Mouse (Mus musculus): ENCODE data around the gene Gm40193.
"Not testable (repeated sequence)": the region's sequence is repeated elsewhere in the genome, so short reads cannot be mapped to it uniquely, and the experiment has no call there.

GRCm38 (mm10) chr11:70531065-70531464 is 1.7 kb downstream of the Gm40193 start:
- TF ChIP-seq EP300, CTCF (IDR thresholded peaks at IDR 0.05; ENCODE audit: low read depth): not testable (repeated sequence)

Data from liver, embryonic 14.5 days (tissue).